Mouse (Mus musculus): ENCODE measurements at regions not wholly inside any gene's neighbourhood (a gene's known extent, or its start where the extent isn't known, plus 50 kb on each side); places are given as distances from the start of the nearest gene placed in this dataset.

DNA sequence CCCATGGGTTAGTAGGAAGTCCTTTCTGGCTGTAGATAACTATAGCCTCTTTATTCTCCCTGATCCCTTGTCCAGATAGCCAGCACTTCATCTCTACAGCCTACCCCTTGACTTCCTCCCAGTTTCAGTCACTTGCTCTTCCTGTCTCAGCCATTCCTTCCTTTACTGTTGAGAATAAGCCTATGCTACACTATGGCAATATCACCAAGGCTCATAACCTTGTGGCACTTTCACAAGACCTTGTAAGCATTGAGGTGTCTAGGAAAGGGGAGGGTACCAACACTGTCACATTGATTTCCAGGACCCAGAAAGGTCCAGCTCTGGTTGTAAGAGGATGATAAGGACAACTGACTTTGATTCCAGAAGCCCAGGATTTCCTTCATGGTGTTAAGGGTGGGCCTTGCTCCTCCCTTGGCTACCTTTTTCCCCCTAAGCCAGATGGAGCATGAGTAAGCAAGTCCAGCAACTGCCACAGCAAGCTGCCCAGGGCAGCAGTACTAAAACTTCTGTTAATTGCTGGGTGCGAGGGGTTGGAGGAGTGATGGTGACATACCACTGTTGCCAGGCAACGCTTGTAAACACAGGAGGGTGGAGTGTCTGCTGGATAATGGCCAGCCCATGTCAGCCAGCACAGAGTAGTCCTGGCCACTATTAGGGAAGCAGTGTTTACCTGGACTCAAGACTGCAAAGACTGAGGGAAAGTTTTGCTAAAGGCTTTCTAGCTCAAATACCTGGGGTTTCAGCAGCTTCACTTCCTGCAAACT, 75.7 kb downstream of the Ankrd16 start:
- no peak for DNase-seq (ENCODE audit: extremely low read depth, low read depth)

DNA sequence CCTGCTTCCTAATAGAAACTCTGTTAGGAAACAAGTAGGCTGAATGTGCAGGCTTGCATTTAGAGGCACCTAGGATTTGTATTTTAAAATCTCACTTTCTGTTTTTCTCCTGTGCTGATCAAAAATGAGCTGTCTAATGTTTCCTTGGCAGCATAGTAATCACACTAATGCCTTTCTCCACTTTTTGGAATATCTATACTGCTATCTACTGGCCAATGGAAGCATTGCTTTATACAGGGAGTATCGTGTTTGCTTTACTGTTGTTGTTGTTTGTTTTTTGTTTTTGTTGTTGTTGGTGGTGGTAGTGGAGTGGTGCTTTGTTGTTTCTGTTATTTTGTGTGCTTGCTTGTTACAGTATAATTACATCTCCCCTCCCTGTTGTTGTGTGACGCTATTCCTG, 92.3 kb downstream of the Ankrd16 start:
- DNase-seq (ENCODE audit: extremely low read depth, low read depth) = no peak

DNA sequence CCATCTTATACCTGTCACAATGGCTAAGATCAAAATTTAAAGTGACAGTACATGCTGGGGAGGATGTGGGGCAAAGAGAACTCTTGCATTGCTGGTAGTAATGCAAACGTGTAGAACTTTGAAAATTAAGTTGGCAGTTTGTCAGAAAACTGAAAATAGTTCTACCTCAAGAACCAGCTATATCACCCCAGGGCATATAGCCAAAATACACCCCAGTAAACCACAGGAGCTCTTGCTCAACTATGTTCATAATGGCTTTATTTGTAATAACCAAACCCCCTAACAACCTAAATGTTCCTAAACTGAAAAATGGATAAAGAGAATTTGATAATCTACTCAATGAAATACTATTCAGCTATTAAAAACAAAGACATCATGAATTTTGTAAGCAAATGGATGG, 102.3 kb downstream of the Ankrd16 start:
- DNase-seq (ENCODE audit: extremely low read depth, low read depth) = no peak

DNA sequence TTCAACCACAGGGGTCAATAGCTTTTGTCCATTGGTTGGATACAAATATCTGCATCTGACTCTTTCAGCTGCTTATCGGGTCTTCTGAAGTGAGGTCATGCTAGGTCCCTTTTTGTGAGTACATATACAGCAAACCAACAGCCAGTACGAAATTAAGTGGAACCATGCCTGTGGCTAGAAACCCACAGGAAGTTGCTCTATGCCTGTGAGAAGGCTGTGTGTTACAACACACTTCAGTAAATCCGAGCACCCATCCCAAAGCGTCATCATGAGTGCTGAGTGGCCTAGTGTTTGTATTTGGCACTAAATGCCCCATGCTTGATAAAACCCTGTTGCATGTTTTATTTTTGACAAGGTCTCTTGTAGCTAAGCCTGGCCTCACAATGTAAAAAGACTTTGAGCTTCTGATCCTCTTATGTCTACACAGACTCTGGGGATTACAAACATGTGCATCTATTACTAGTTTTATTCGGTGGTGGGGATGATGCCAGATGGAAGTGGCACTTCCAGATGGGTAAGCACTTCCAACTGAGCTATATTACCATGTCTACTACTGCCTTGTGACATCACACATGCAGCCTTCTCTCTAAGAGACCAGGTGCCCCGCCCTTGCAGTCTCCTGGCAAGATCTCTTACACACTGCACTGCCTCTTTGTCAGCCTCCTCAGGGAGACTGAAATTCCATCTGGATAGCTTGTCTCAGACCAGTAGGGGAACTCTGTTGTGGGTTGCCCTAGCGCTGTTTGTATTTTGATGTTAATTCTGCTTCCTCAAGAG, 117.3 kb downstream of the Ankrd16 start:
- DNase-seq (ENCODE audit: extremely low read depth, low read depth) = no peak

DNA sequence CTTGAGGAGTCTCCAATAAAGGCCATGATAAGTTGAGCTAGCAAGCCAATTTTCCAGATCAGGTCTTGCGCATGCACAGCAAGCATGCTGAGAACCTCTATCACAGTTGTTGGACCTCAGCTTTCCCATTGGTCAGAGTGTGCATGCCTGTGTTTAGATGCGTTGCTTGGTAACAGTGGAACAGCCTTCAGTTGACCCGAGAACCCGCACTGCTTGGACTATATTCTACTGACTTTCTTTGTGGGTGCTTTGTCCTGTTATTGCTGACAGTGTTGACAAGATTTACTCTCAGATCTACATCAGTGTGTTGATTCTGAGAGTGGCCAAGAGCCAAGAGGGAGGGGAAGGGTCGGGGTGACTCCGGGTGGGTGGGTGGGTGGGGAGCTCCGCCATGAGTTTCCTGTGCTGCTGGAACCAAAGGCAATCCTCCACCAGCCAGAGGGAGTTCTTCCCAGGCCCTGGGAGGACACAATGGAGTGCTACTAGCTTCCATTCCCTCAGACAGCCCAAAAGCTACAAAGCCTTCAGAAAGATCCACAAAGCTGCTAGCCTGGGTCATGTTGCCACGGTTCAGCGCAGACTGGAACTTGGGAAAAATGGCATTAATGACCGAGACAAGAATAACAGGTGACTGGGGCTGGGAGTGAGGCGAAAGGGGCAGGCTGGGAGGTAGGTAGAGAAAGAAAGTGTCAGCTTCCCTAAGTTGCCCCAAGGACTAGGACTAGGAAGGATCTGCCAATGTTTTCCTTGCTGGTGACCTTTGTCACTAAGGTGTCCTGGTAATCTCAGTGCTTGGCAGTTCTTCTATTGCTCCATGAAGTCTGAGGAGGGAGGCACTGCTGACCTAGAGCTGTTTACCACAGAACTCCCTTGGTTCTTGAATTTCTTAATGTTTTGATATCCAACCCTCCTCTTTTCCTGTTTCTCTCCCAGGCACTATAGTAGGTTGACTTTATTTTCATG, 122.3 kb downstream of the Ankrd16 start:
- no peak for DNase-seq (ENCODE audit: extremely low read depth, low read depth)

DNA sequence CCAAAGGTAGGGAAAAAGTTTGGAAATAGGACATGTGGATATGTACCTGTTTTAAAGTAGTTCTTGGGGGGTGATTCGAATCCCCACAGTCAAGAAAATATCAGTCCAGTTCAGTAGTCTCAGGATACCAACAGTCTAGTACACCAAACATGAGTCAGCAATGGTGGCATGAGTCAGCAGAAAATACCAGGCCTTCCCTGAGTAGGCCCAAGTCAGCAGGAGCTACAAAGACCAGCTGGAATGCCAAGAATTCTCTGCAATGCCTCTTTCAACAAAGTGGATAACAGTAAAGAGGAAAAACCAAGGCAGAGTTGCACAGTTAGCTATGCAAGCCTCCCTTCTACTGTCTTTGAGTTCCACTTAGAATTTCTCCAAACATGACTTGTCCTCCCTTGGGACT, 137.1 kb downstream of the Ankrd16 start:
- DNase-seq (ENCODE audit: extremely low read depth, low read depth) = peak; percentile 16

DNA sequence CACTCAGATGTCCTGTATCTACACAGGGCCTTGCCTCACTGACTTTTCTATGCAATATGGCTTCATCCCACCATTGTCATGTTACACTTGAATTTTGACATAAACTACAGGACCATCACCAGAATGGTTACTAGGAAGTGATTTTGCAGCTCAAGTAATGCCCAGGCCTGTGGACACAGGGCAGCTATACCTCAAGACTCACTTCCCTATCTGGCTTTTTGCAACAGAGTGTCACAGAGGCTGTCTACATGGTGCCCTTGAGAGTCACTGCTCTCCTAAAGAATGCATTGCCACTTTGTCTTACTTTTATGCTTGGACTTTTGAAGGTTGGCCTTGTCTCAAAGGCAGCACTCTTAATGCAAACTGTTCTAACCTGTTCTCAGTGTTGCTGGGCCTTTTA, 139.7 kb downstream of the Ankrd16 start:
- DNase-seq (ENCODE audit: extremely low read depth, low read depth) = no peak

DNA sequence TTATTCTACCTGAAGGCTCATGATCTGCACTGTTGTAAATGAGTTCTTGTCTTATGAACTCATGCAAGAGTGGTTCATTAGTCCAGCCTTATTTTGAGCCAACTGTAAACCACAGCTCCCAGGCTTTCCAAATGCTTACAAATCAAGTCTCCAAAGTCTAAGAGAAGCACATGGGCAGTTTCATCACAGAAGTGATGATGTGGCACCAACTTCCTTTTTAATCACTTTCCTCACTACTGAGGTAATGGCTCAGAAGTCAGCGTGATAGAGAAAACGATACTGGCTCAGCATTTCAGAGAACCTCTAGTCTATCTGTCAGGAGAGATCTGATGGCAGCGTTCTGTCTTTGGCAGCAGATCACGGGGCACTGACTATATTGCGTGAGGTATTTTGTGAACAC, 140.4 kb downstream of the Ankrd16 start:
- DNase-seq (ENCODE audit: extremely low read depth, low read depth) = no peak

DNA sequence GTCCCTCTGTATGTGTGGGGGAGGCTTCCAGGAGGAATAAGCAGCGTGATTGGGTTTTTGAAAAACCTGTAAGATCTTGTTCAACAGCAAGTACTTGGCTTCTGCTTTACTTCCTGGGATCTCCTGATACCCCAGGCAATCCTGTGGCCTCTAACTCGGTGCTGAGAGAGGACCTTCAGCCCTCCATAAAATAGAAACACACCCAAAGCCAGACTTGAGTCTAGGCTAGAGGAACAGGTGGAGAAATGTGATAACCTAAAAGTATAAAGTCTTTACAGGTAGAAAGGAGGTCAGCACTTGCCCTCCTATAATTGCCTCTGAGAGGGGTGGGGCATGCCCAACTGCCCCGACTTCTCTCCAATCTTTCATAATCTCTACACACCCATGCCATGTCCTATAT, 183.1 kb downstream of the Ankrd16 start:
- no peak for DNase-seq (ENCODE audit: extremely low read depth, low read depth)

DNA sequence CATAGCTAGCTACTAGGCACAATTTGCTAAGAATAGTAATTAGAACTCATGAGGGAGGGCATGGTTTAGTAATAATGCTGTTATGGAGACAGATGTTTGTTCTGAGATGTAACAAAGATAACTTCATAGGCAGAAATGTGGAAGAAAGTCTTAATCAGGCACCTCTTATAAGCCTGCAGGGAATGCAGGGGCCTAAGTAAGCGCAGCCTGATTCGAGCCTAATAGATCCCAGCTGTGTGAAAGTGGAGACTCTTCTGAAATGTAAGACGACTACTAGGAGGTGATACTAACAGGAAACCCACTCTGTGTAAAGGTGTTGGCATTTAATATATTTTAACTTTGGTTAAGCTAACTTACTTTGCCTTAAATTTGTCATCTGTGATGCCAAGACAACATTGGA, 187.7 kb downstream of the Ankrd16 start:
- no peak for DNase-seq (ENCODE audit: extremely low read depth, low read depth)

DNA sequence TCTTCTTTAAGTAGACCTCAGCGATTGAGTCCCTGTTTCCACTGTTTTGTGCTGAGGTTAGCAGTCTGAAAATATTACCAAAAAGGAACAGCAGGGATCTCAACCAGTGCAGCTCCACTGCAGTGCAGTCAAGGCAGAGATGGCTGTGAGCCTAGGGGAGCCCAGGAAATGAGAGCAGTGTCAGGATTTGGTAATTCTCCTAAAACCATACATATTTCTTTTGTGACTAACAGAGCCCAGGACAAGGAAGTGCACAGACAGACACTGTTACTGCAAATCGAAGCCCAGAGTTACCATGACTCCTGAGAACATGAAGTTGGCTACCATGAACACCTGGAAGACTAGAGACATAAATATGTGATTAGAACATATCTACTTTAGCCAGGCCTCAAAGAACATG, 189.3 kb downstream of the Ankrd16 start:
- DNase-seq (ENCODE audit: extremely low read depth, low read depth) = no peak

DNA sequence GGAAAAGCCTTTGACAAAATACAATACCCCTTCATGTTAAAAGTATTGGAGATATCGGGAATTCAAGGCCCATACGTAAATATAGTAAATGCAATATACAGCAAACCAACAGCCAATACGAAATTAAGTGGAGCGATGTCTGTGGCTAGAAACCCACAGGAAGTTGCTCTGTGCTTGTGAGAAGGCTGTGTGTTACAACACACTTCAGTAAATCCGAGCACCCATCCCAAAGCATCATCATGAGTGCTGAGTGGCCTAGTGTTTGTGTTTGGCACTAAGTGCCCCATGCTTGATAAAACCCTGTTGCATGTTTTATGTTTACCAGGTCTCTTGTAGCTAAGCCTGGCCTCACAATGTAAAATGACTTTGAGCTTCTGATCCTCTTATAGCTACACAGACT, 194.3 kb downstream of the Ankrd16 start:
- DNase-seq (ENCODE audit: extremely low read depth, low read depth) = no peak

DNA sequence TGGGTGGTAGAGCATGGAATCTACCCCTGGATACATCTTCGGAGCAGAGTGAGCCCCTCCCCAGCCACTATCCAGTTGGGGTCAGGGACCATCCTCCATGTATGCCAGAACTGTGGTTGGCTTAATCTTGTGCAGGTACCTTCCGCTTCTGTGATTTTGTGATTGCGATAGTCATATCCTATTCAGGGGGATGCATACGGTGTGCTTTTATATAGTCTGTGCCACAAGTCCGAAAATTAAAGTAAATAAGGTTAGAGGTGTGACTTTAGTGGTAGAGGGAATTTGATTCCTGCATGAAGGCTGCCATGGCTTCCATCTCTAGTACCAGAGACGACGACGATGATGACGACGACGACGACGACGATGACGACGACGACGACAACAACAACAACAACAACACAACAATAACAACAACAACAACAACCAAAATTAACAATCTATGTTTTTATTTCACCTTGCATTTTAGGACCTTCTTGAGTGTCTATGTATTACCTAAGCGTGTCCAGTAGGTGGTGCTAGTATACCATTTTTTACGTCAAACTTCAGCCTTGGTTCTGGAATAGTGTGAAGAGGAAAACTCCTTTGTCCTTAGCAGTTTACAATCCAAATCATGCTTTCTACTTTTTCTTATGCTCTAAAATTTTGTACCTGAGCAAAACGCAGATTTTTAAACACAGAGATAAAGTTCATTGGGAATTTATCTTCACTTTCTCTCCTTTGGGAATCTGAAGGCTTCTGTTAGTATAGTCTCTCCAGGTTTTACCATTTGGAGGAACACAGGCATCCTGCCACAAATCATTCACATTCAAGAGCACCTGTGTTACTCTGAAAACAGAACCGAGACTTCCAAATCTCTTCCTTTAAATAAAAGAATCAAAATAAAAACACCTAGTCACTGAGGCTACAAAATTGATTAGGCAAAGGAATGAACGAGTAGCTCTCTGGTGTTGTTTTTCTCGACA, 224.5 kb downstream of the Ankrd16 start:
- peak; percentile 19 for DNase-seq (ENCODE audit: extremely low read depth, low read depth)

DNA sequence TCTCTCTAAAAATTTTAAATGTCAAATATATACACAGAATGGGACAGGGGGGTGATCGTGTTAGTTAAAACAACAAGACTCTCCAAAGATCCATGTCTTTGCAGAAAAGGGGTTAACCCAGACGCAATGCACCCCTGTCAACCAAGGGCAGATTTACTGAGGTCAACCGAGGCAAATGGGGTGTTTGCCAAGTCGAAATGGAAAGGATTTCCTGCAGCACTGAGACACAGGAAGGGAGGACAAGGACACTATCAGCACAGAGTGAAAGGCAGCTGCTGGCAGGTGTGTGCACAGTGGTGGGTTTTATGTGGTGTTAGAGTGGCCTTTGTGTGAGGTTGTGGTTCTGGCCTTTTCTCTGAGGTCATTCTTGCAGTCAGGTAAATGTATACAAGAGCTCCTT, 226.7 kb downstream of the Ankrd16 start:
- DNase-seq (ENCODE audit: extremely low read depth, low read depth) = no peak

DNA sequence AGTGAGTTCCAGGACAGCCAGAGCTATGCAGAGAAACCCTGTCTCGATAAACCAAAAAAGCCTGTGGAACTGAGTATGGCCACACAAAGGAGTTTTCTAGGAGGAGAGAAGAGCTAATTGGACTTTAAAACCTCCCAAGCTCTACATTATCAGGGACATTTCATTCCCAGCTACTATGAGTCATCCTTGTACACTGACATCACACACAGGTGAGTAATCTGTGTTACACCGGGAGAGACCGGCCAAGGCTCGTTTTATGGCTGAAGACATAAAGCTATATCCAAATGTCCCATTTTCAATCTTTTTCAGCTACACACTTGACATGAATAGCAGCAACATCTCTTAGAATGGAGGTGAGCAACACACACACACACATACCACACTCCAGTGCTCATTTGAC, 229.5 kb downstream of the Ankrd16 start:
- DNase-seq (ENCODE audit: extremely low read depth, low read depth) = no peak

DNA sequence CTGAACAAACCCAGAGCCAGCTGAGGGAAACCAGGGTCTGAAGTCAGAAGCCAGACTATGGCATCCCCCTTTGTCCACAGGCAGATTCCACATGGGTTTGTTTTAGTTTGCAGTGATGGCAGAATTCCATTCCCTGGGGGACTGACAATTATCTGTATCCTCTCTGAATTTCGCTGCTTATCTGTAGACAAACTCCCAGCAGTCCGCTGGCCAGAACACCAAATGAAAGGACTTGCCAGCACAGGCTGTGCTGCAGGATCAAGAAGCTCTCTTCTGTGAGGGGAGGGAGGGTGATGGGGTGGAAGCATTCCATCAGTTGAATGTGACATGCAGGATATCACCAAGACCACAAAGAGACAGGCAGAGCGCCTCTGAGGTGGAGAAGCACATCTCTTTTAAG, 233.8 kb downstream of the Ankrd16 start:
- DNase-seq (ENCODE audit: extremely low read depth, low read depth) = no peak

DNA sequence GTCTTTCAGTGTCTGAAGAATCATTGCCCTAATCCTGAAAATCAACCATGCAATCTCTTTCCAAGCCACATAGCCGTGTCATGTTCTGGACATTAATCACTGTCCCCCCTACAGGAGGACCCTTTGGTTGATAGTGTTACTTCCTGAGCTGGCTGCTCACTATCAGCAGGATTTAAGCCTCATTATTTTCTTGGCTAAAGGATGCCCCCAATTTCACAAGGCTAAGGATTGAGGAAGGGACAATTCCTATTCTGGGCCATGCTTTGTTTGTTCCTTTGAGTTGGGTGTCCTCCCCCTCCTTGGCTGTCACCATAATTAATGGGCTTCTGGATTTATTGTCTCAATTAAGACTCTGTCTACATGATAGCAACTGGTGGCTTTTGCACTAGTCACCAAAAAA, 241.9 kb downstream of the Ankrd16 start:
- DNase-seq (ENCODE audit: extremely low read depth, low read depth) = no peak

DNA sequence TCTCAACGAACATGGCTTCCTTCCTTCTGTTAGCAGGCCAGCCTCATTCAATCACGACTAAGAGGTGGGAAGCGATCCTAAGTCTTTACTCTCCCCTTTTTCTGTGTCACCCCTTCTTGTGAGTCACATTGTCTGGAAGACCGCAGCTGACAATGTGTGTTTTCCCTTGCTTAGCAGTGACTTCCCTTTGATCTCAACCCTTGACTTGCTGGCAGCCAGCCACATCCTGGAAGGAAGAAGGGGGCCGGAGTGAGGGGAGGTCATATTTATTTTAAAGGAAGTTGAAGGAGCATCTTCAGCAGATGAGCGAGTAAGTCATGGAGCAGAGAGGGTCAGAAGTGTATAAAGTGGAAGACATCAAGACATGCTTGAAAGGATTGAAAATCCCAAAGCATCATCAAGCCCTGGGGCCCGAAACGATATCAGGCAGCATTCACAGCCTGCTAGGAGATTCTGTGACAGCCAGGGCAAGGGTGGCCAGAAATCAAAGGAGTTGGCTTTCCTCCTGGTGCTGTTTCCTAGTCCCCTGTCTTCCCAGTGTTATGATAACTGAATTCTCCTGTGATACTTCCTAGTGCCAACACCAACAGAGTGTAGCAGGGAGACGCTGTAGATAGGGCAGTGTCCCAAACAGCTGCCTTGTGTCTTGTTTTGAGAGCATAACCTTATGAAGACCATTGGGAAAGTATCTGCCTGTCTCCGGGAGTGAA, 245.9 kb downstream of the Ankrd16 start:
- no peak for DNase-seq (ENCODE audit: extremely low read depth, low read depth)

DNA sequence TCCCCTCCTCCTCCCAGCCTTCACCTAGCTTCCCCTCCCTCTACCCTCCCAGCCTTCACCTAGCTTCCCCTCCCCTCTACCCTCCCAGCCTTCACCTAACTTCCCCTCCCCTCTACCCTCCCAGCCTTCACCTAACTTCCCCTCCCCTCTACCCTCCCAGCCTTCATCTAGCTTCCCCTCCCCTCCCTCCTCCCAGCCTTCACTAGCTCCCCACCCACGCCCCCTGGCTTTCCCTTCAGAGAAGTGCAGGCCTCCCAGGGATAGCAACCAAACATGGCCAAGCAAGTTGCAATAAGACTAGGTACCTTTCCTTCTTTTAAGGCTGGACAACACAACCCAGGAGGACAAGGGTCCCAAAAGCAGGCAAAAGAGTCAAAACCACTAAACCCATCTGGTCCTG, 248.5 kb downstream of the Ankrd16 start:
- DNase-seq (ENCODE audit: extremely low read depth, low read depth) = no peak
